In genomic region chr3:96555041-96555596, GRCm38 (mm10) we compare ENCODE assay signal across 8 mouse cellular contexts. TPM values are rescaled to one million over a fixed set of nuclear protein-coding genes. Genes with fewer than 3 reads are reported as not detected.
A peak's percentile ranks its signal among the peaks of the same experiment; 100 is the strongest.
DNase-seq lines count a peak whose midpoint lies in the region; ATAC-seq and TF ChIP-seq lines count a peak whose summit lies in the region.

No protein-coding gene starts in this region.

- H3K9ac ChIP-seq in liver, adult 2 months (ENCODE audit: low read depth, low read length) = peak overlapping the region; percentile 37; the same call in 1 of the 2 replicates
- no peak overlapping the region for H3K9ac ChIP-seq in liver, embryonic 16.5 days (ENCODE audit: low read depth, low read length)

- H3K79me2 ChIP-seq in liver, adult 2 months (ENCODE audit: control insufficient read depth, insufficient read depth, low read length) = peaks cover 3% of the 10 kb centered on the region; the same call in 1 of the 2 replicates

- H3K4me2 ChIP-seq in liver, embryonic 16.5 days (ENCODE audit: low read depth, low read length) = no peak overlapping the region

- H3K27ac ChIP-seq in liver, adult 2 months (replicated peaks; ENCODE audit: insufficient read depth, low read depth, low read length) = peak overlapping the region; percentile 76
- H3K27ac ChIP-seq in liver, embryonic 16.5 days (ENCODE audit: low read length) = peak overlapping the region; percentile 62

- peaks cover 13% of the 10 kb centered on the region for H3K4me1 ChIP-seq in liver, adult 2 months (ENCODE audit: control insufficient read depth, insufficient read depth, low read length)
- peaks cover 20% of the 10 kb centered on the region for H3K4me1 ChIP-seq in liver, embryonic 16.5 days (ENCODE audit: control insufficient read depth, low read depth, low read length)

- WGBS in liver, adult 2 months = 9% methylated on average over 12 of the region's 12 CpGs
- 71% methylated on average over 12 of the region's 12 CpGs for WGBS in liver, embryonic 16.5 days (ENCODE audit: insufficient replicate concordance)

- no peak overlapping the region for H3K4me3 ChIP-seq in liver, adult 2 months (ENCODE audit: insufficient read depth, low read depth, low read length)
- H3K4me3 ChIP-seq in liver, embryonic 16.5 days (ENCODE audit: low read depth, low read length) = no peak overlapping the region

- DNase-seq in liver, adult 2 months (ENCODE audit: extremely low read depth, low read depth, low spot score) = peak; percentile 96
- no peak for DNase-seq in liver
- DNase-seq in brain, embryonic 14.5 days (ENCODE audit: low read depth) = peak; percentile 91
- peak; percentile 92 for DNase-seq in heart, adult 8-10 months (ENCODE audit: low spot score)
- DNase-seq in kidney, adult 8-10 months = peak; percentile 90 to 91
- peak; percentile 88 for DNase-seq in skeletal muscle tissue, adult 2 months (ENCODE audit: low read depth, low spot score)
- DNase-seq in cerebellum, adult 8-10 months = no peak

- TF ChIP-seq POLR2A in liver, adult 2 months (IDR thresholded peaks at IDR 0.05; ENCODE audit: extremely low read depth, insufficient read depth, low read length) = no peak
- no peak for TF ChIP-seq POLR2A in brain, embryonic 14.5 days (IDR thresholded peaks at IDR 0.05; ENCODE audit: borderline replicate concordance, extremely low read depth, insufficient read depth, insufficient read length, poor library complexity, severe bottlenecking)

- TF ChIP-seq CTCF in liver, adult 2 months (IDR thresholded peaks at IDR 0.05; ENCODE audit: low read depth, low read length) = no peak
- TF ChIP-seq CTCF in brain, embryonic 14.5 days (IDR thresholded peaks at IDR 0.05; ENCODE audit: borderline replicate concordance, extremely low read depth, insufficient read depth, insufficient read length) = no peak

- H3K36me3 ChIP-seq in liver, adult 2 months (ENCODE audit: control insufficient read depth, insufficient read depth, low read length) = peaks cover 15% of the 10 kb centered on the region
- peaks cover 7% of the 10 kb centered on the region for H3K36me3 ChIP-seq in liver, embryonic 16.5 days (ENCODE audit: control insufficient read depth, insufficient read depth)

- H3K27me3 ChIP-seq in liver, adult 2 months (ENCODE audit: control insufficient read depth, insufficient read depth, low read length) = no peaks in the 10 kb centered on the region
- no peaks in the 10 kb centered on the region for H3K27me3 ChIP-seq in liver, embryonic 16.5 days (ENCODE audit: control insufficient read depth, insufficient read depth, low read depth, low read length)

- peak; percentile 11 for ATAC-seq in liver, embryonic 16.5 days (ENCODE audit: low read depth)

- H3K9me3 ChIP-seq in liver, embryonic 16.5 days (replicated peaks; ENCODE audit: control insufficient read depth, low read length) = no peaks in the 10 kb centered on the region

RNA-seq across cellular contexts. Expression of gene Txnip, which starts 2.6 kb away (rescaled TPM):
- 153 and 159 TPM in 2 replicates for total RNA-seq in liver, adult 2 months (2014; rRNA removed)
- polyA plus RNA-seq in liver, adult 2 months (2012; rRNA removed) = 51.0 and 74.3 TPM in 2 replicates
- polyA plus RNA-seq in brain, embryonic 14.5 days (2012; rRNA removed) = 110 and 138 TPM in 2 replicates
- total RNA-seq in heart, adult 8-10 months (2022) = 100 to 1,000 TPM; 346 to 908 (median 654) TPM
- 49.3 and 51.2 TPM in 2 replicates for polyA plus RNA-seq in liver, embryonic 16.5 days (2015; fragmentation: Nextera tagmentation; extraction: Ambion mirVana)

RNA-seq across cellular contexts. Expression of gene Gm16253, which starts 21.7 kb away (rescaled TPM):
- total RNA-seq in liver, adult 2 months (2014; rRNA removed) = not detected in 2 replicates
- polyA plus RNA-seq in liver, adult 2 months (2012; rRNA removed) = not detected in 2 replicates
- polyA plus RNA-seq in brain, embryonic 14.5 days (2012; rRNA removed) = not detected in 2 replicates
- total RNA-seq in heart, adult 8-10 months (2022) = 1 to 10 TPM in 3 of 4 experiments, not detected in 1; 2.5 to 3.3 (median 3.2) TPM
- 0.48 and 0.55 TPM in 2 replicates for polyA plus RNA-seq in liver, embryonic 16.5 days (2015; fragmentation: Nextera tagmentation; extraction: Ambion mirVana)

RNA-seq across cellular contexts. Expression of gene Hfe2, which starts 30.1 kb away (rescaled TPM):
- total RNA-seq in liver, adult 2 months (2014; rRNA removed) = 29.6 and 36.4 TPM in 2 replicates
- 93.8 and 98.4 TPM in 2 replicates for polyA plus RNA-seq in liver, adult 2 months (2012; rRNA removed)
- 0.58 and 0.66 TPM in 2 replicates for polyA plus RNA-seq in brain, embryonic 14.5 days (2012; rRNA removed)
- total RNA-seq in heart, adult 8-10 months (2022) = 100 to 1,000 TPM; 271 to 333 (median 312) TPM
- polyA plus RNA-seq in liver, embryonic 16.5 days (2015; fragmentation: Nextera tagmentation; extraction: Ambion mirVana) = 9.2 and 12.0 TPM in 2 replicates

RNA-seq across cellular contexts. Expression of gene Polr3gl, which starts 38.9 kb away (rescaled TPM):
- 5.7 and 8.2 TPM in 2 replicates for total RNA-seq in liver, adult 2 months (2014; rRNA removed)
- polyA plus RNA-seq in liver, adult 2 months (2012; rRNA removed) = 7.0 and 7.7 TPM in 2 replicates
- 30.1 and 39.1 TPM in 2 replicates for polyA plus RNA-seq in brain, embryonic 14.5 days (2012; rRNA removed)
- total RNA-seq in heart, adult 8-10 months (2022) = 10 to 100 TPM; 31.7 to 35.2 (median 34.7) TPM
- polyA plus RNA-seq in liver, embryonic 16.5 days (2015; fragmentation: Nextera tagmentation; extraction: Ambion mirVana) = 10.8 and 12.2 TPM in 2 replicates

RNA-seq across cellular contexts. Expression of gene Ankrd34a, which starts 41.3 kb away (rescaled TPM):
- total RNA-seq in liver, adult 2 months (2014; rRNA removed) = 0.07 TPM in 1 of 2 replicates, not detected in the other
- polyA plus RNA-seq in liver, adult 2 months (2012; rRNA removed) = 0.05 and 0.07 TPM in 2 replicates
- polyA plus RNA-seq in brain, embryonic 14.5 days (2012; rRNA removed) = 9.5 and 12.4 TPM in 2 replicates
- total RNA-seq in heart, adult 8-10 months (2022) = 1 to 10 TPM; 1.1 to 2.5 (median 2.0) TPM
- polyA plus RNA-seq in liver, embryonic 16.5 days (2015; fragmentation: Nextera tagmentation; extraction: Ambion mirVana) = 0.09 and 0.15 TPM in 2 replicates

Comparison
In these comparisons a context has a peak if more than half of its experiments do, and no peak if none do; other contexts are left out.
1. DNase-seq: peak in liver, adult 2 months (single experiment), brain, embryonic 14.5 days (single experiment), heart, adult 8-10 months (single experiment), kidney, adult 8-10 months (2 of 2) and skeletal muscle tissue, adult 2 months (single experiment); none in liver (single experiment) and cerebellum, adult 8-10 months (single experiment).